Mouse (Mus musculus) midbrain, embryonic 11.5 days (tissue): ENCODE measurements around the gene Clcnkb. TPM values are rescaled to one million over a fixed set of nuclear protein-coding genes. Genes with fewer than 3 reads are reported as not detected.
A peak's percentile ranks its signal among the peaks of the same experiment; 100 is the strongest.

Experiments
- ATAC-seq: fragments of 200-750 bp; cut with Nextera tagmentation; 2 replicates; pipeline ENCODE4 v1.8.0; 2017; ENCODE audit warnings: moderate TSS enrichment, moderate library complexity; ENCODE audit not compliant: low FRiP score
- DNase-seq: peaks from one replicate; pipeline ENCODE4 v3.0.0; 2015; ENCODE audit warnings: low spot score; ENCODE audit errors: missing footprints
- H3K27ac ChIP-seq: fragments of 300-500 bp; sonication (generic); 2 replicates; pipeline ENCODE4 v1.5.1; 2014; ENCODE audit warnings: low read depth, low read length
- H3K27me3 ChIP-seq: fragments of 300-500 bp; sonication (generic); 2 replicates; pipeline ENCODE4 v1.6.1; 2014; ENCODE audit warnings: mild to moderate bottlenecking, low read length, moderate library complexity, mixed read lengths; ENCODE audit not compliant: control insufficient read depth, insufficient read depth
- H3K36me3 ChIP-seq: fragments of 300-500 bp; sonication (generic); 2 replicates; pipeline ENCODE4 v1.6.1; 2014; ENCODE audit warnings: mild to moderate bottlenecking, low read length, moderate library complexity, mixed read lengths; ENCODE audit not compliant: control insufficient read depth, insufficient read depth
- H3K4me1 ChIP-seq: fragments of 300-500 bp; sonication (generic); 2 replicates; pipeline ENCODE4 v1.6.1; 2014; ENCODE audit warnings: low read length; ENCODE audit not compliant: control insufficient read depth, insufficient read depth
- H3K4me2 ChIP-seq: fragments of 300-500 bp; sonication (generic); 2 replicates; pipeline ENCODE4 v1.6.1; 2014; ENCODE audit warnings: mild to moderate bottlenecking, moderate library complexity
- H3K4me3 ChIP-seq: fragments of 300-500 bp; sonication (generic); 2 replicates; pipeline ENCODE4 v1.5.1; 2014; ENCODE audit warnings: low read depth, low read length
- H3K9ac ChIP-seq: fragments of 300-500 bp; sonication (generic); 2 replicates; pipeline ENCODE4 v1.6.1; 2014; ENCODE audit warnings: low read length
- H3K9me3 ChIP-seq: fragments of 300-500 bp; sonication (generic); 2 replicates; pipeline ENCODE4 v1.6.1; 2016; ENCODE audit warnings: low read length; ENCODE audit not compliant: control insufficient read depth
- WGBS: fragments of 180-500 bp; shearing (Covaris S2); extraction: QIAGEN DNeasy Blood & Tissue Kit; methylation state at CpG from one replicate; pipeline ENCODE4 v1.1.7; 2014; 5-methylcytosine and 5-hydroxymethylcytosine counted together
- polyA plus RNA-seq: library from polyadenylated mRNA; unstranded; fragments of >200 nt; fragmentation: Nextera tagmentation; extraction: Ambion mirVana; gene quantifications from 2 replicates; pipeline ENCODE4 v1.2.1, GENCODE M21; 2014

Clcnkb gene
- polyA plus RNA-seq, 1 experiment from 2014 or later = not detected

DNA sequence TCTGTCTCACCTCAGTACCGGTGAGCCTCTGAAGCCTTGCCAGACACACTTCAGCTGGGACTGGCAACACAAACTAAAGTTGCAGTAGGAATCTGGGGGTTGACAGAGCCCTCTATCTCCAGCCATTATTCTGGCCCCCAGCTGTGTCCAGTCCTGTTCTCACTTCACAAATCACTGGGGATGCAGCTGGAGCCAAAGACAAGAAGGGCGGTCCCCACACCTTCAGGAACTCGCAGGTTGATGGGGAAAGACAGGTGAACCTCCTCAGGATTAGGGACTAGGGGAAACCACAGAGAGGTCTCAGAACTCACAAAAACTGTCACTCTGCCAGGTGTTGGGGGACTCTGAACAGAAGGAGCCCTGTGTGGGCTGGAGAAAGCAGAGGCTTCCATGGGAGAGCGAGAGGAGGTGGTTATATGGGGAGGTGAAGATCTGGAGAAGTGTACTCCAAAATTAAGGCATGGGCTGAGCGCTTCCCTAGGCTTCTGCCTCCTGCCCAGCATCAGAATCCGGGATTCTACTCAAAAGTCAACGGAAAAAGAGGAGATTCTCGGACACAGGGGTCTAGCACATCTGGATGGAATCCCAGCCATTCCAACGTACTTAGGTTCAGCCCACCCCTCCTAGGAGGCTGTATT, 4.5 kb upstream of the Clcnkb start, which contains the start of gene Hspb7:
Hspb7 (plus strand) TSS at position 588 of the 638 bp plus-strand sequence.
- no peaks in the 10 kb centered on the region for H3K9me3 ChIP-seq
- 69% methylated on average over 9 of the region's 9 CpGs for WGBS
- DNase-seq (no peak), ATAC-seq (no peak)
- no peak within 1 kb of the TSS for H3K4me2 ChIP-seq
- H3K4me1 ChIP-seq = no peaks in the 10 kb centered on the region
- H3K27me3 ChIP-seq = peaks cover 3% of the 10 kb centered on the region
- H3K9ac ChIP-seq = no peak within 1 kb of the TSS
- no peak within 1 kb of the TSS for H3K4me3 ChIP-seq
- H3K27ac ChIP-seq = no peak within 1 kb of the TSS
- no peaks in the 10 kb centered on the region for H3K36me3 ChIP-seq

DNA sequence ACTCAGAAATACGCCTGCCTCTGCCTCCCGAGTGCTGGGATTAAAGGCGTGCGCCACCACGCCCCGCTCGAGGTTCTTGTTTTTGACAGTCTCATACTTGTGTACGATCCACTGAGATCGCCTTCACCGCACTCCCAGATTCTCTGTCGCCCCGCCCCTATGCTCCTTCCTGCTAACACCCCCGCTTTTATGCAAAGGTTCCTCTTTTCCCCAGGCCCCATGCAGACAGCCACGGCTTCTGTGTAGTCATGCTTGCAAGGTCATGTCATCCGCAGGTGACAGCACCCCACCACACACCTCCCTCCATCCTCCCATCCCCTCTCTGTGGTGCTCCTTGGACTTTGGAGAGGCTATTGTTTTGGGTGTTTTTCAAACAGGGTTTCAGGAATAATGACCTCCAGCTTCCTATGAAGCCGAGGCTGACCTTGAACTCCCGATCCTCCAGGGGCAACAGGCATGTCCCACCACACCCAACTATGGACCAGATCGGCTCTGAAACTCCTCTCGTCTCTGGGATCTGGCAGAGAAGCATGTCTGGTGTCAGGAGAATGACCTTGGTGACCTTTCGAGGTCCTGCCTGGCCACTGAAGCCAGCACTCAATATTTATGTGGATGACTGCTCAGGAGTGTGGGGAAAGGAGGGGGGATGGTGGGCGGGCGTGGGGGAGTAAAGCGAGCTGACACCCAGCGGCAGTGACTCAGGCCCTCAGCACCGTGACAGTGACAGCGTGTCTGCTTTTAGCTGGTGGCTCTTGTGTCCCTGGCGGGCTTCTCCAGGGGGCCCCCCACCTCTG, 3.8 kb upstream of the Clcnkb start:
- H3K4me3 ChIP-seq = no peak overlapping the region
- H3K9ac ChIP-seq = no peak overlapping the region
- no peak overlapping the region for H3K27ac ChIP-seq
- DNase-seq = no peak
- H3K27me3 ChIP-seq = no peaks in the 10 kb centered on the region; the same call in none of the 2 replicates
- H3K9me3 ChIP-seq = no peaks in the 10 kb centered on the region
- H3K4me1 ChIP-seq = no peaks in the 10 kb centered on the region
- no peaks in the 10 kb centered on the region for H3K36me3 ChIP-seq
- no peak for ATAC-seq
- WGBS = 73% methylated on average over 27 of the region's 27 CpGs
- no peak overlapping the region for H3K4me2 ChIP-seq

DNA sequence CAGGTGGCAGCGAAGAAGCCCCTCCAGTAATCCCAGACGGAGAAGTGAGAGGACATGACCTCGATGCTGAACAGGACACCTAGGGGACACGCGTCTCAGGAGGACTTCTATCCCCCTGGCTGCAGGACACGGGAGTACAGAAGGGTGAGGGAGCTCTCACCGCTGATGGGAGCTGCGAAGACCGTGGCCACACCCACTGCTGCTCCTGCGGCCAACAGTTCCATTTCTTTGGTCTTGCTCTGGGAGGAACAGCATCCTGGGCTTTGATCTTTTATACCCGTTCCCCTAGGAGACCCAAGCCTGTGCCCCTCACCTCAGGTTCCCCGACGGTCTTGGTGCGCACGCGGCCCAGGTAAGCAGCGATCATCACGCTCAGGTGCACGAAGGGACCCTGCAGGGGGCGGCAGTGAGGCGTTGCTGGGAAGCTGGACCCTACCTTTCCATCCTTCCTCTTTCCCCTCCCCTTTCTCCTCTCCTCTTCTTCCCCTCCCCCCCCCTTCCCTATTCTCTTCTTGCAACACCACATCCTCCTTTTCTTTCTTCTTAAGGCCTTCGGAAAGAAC, 4.3 kb downstream of the Clcnkb start:
- DNase-seq = peak; percentile 71
- Histone ChIP-seq H3K4me2 (no peak overlapping the region), H3K4me3 (no peak overlapping the region), H3K9me3 (no peaks in the 10 kb centered on the region), H3K9ac (no peak overlapping the region), H3K4me1 (no peaks in the 10 kb centered on the region), H3K36me3 (no peaks in the 10 kb centered on the region), H3K27me3 (no peaks in the 10 kb centered on the region), H3K27ac (no peak overlapping the region)
- WGBS = 20% methylated on average over 22 of the region's 22 CpGs
- no peak for ATAC-seq

DNA sequence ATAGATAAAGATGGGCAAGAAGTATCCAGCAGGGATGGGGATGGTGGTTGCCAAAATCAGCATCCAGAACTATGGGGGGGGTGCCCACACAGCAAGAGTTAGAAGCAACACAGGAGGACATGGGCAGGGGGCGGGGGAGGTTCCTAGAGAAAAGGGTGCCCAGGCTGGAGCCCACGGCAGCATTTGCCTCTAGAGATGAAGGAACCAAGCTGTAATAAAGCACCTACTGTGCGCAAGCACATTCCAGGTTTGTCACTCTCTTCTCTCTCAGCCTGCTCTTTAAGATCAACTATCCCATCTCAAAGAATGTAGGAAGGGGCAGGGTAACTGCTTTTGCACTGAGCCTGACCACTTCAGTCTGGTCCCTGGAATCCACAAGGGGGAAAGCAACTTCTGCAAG, 7.2 kb downstream of the Clcnkb start:
- WGBS = 93% methylated on average over 3 of the region's 3 CpGs
- Histone ChIP-seq H3K9ac (no peak overlapping the region), H3K27me3 (no peaks in the 10 kb centered on the region), H3K4me3 (no peak overlapping the region), H3K4me2 (no peak overlapping the region), H3K4me1 (0 out of 2 replicates have a peak, but pooled peaks cover 2% of the 10 kb centered on the region), H3K36me3 (no peaks in the 10 kb centered on the region), H3K27ac (no peak overlapping the region), H3K9me3 (no peaks in the 10 kb centered on the region)
- ATAC-seq (no peak), DNase-seq (peak; percentile 51)

DNA sequence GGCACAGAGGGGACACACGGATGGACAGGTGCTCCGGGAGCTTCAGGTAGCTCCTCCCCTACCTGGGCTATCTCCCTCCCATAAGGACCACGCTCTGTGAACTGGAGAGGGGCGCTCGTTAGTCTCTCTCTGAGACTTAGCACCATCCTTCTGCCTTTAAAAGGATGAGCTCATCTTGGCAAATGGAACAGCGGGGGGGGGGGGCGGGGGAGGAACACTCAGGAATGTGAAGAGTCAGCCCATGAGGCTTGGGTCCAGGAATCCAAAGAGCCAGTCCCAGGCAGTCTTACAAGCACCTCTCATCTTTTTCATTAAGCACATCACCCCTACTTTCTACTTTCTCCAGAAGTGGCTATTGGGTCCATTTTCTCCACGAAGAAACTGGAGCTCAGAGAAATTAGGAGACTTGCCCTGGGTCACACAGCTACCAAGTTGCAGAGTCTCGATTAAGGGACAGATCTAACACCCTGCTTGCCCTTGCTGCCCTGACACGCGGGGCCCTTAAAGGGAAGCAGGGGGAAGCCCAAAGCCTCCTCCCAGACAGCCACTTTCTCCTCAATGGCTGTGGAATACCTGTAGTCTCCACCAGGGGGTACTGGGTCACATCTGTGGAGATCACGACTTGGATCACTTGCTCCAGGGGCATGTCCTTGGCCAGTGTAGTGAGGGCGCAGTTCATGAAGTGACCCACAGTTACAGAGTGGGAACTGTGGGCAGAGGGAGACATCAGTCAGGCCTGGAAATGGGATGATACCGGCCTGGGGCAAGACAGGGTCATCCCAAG, 9.1 kb downstream of the Clcnkb start:
- ATAC-seq = no peak
- no peaks in the 10 kb centered on the region for H3K36me3 ChIP-seq
- H3K4me1 ChIP-seq = 0 out of 2 replicates have a peak, but pooled peaks cover 2% of the 10 kb centered on the region
- H3K4me3 ChIP-seq = no peak overlapping the region
- 53% methylated on average over 13 of the region's 14 CpGs for WGBS
- no peaks in the 10 kb centered on the region for H3K9me3 ChIP-seq
- H3K27me3 ChIP-seq = no peaks in the 10 kb centered on the region
- no peak overlapping the region for H3K27ac ChIP-seq
- no peak overlapping the region for H3K9ac ChIP-seq
- no peak overlapping the region for H3K4me2 ChIP-seq
- peak; percentile 86 for DNase-seq

DNA sequence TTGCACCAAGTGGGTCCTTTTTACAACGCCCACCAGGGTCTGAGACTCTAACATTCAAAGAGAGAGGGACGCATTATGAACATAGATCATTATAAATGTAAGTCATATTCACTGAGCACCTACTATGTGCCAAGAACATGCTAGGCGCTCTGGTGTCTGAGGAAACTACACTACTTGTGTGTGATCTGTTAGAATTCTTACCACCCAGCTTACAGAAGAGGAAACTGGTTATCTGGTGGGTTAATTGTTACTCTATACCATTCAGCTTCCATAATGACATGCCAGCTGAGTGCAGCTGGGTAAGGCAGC, 10.5 kb downstream of the Clcnkb start:
- Histone ChIP-seq H3K4me2 (no peak overlapping the region), H3K9ac (no peak overlapping the region), H3K4me3 (no peak overlapping the region), H3K27me3 (no peaks in the 10 kb centered on the region), H3K27ac (no peak overlapping the region), H3K9me3 (no peaks in the 10 kb centered on the region), H3K36me3 (no peaks in the 10 kb centered on the region), H3K4me1 (0 out of 2 replicates have a peak, but pooled peaks cover 2% of the 10 kb centered on the region)
- peak; percentile 44 for DNase-seq
- no peak; the same call in 1 of the 2 replicates for ATAC-seq
- WGBS = 93% methylated on average over 3 of the region's 3 CpGs

DNA sequence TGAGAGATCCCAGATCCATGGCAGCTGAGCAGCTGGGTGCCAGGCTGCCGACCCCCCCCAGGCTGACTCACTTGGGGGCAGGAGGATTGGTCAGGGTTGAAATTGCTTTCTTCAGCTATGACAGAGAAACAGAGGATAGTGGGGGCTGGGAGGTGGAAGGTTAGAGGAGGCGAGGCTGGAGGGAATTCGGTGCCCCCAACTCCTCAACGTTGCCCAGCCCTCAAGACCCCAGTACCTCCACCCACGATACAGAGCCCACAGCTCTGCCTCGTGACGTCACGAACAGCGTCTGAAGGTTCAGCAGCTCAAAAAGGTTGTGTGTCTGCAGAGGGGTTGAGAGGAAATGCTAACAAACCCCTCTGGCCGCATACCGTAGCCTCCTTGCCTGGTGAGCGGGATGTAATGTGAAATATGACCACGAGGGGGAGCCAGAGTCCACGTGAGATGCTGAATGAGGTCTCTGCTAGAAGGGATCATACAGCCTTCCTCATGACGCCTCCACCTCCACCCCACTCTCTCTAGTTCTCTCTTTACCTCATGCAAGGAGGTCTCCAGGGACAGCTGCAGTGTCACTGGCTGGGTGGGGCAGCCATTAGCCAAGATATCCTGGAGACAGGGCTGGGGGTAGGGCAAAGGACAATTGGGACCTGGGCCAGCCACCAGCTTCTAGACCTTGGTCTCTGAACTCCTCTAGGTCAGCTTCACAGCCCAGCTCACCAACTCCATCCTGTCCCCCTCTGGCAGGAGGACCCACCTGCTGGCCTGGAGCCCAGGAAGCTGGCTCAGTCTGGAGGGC, 11.1 kb downstream of the Clcnkb start:
- H3K4me1 ChIP-seq = 0 out of 2 replicates have a peak, but pooled peaks cover 2% of the 10 kb centered on the region
- H3K27me3 ChIP-seq = no peaks in the 10 kb centered on the region
- peak overlapping the region; percentile 25; the same call in 1 of the 2 replicates for H3K9ac ChIP-seq
- no peaks in the 10 kb centered on the region for H3K9me3 ChIP-seq
- no peak overlapping the region for H3K4me3 ChIP-seq
- H3K4me2 ChIP-seq = no peak overlapping the region
- no peaks in the 10 kb centered on the region for H3K36me3 ChIP-seq
- DNase-seq = peak; percentile 99
- ATAC-seq = peak; percentile 73
- 15% methylated on average over 15 of the region's 15 CpGs for WGBS
- no peak overlapping the region for H3K27ac ChIP-seq

DNA sequence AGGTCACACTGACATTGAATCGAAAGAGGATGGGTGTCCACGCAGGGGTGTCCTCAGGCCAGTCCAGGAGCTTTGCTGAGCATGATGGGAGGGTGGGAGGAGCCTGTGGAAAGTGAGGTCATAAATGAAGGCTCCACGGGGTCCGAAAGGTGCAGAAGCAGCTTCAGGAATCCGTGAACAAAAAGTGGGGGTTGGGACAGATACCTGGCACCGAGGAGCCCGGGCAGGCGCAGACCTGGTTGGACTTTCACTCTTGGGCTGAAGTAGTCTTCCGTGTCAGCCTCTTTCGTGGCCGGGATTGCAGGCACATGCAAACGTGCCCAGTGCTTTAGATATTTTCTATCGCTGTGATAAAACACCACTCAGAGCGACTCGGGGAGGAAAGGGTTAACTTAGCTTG, 15.6 kb downstream of the Clcnkb start:
- 85% methylated on average over 15 of the region's 15 CpGs for WGBS
- H3K27ac ChIP-seq = no peak overlapping the region
- no peak for ATAC-seq

More for the DNA sequence above, 15.6 kb downstream of the Clcnkb start:
- Histone ChIP-seq H3K4me3 (no peak overlapping the region), H3K9me3 (no peaks in the 10 kb centered on the region), H3K4me2 (no peak overlapping the region), H3K36me3 (no peaks in the 10 kb centered on the region), H3K4me1 (0 out of 2 replicates have a peak, but pooled peaks cover 2% of the 10 kb centered on the region), H3K27me3 (no peaks in the 10 kb centered on the region), H3K9ac (no peak overlapping the region)
- DNase-seq = no peak
